In the genomic region with DNA sequence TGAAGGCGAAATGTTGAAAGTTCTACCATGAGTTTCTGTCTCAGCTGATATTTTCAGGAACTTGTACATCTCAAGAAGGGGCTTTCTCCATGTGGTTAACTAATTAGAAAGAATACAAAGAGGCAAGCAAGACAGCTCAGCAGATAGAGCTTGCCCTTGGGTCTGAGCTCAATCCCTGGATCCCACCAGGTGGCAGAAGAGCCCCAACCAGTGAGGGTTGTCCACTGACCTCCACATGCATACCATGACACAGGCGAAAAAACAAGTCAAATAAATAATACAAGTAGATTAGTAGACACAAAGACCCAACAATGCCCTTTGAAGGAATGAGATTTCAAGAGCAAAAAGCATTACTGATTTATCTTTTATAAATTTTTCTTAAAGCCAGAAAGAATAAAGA, we compare ENCODE assay signal across 9 mouse cellular contexts.
DNase-seq lines count a peak whose midpoint lies in the region; ATAC-seq lines count a peak whose summit lies in the region.
"Had no signal": no experiment of that assay in that cellular context is flagged by ENCODE, and none has a peak within 500 bp of the region (broad histone marks: within the 10 kb centered on the region; RNA-seq: fewer than 3 reads in every experiment).

No protein-coding gene starts in this region.

- 84% methylated on average over 2 of the region's 2 CpGs for WGBS in kidney, embryonic 15.5 days
- WGBS in liver, embryonic 13.5 days (ENCODE audit: insufficient replicate concordance): 73% methylated on average over 2 of the region's 2 CpGs
- 81% methylated on average over 2 of the region's 2 CpGs for WGBS in limb, embryonic 10.5 days

- no peaks in the 10 kb centered on the region for H3K27me3 ChIP-seq in kidney, embryonic 15.5 days
- H3K27me3 ChIP-seq in liver, embryonic 13.5 days: no peaks in the 10 kb centered on the region
- H3K27me3 ChIP-seq in limb, embryonic 10.5 days (ENCODE audit: low read depth, poor library complexity, severe bottlenecking): no peaks in the 10 kb centered on the region
- H3K27me3 ChIP-seq: forebrain, embryonic 12.5 days had no signal

- no peak overlapping the region for H3K4me2 ChIP-seq in kidney, embryonic 15.5 days
- no peak overlapping the region for H3K4me2 ChIP-seq in liver, embryonic 13.5 days
- H3K4me2 ChIP-seq: forebrain, embryonic 12.5 days had no signal

- no peak overlapping the region for H3K9ac ChIP-seq in kidney, embryonic 15.5 days
- H3K9ac ChIP-seq in liver, embryonic 13.5 days: no peak overlapping the region
- H3K9ac ChIP-seq: forebrain, embryonic 12.5 days had no signal

- no peak overlapping the region for H3K27ac ChIP-seq in kidney, embryonic 15.5 days
- no peak overlapping the region for H3K27ac ChIP-seq in liver, embryonic 13.5 days
- H3K27ac ChIP-seq in limb, embryonic 10.5 days: no peak overlapping the region
- H3K27ac ChIP-seq: forebrain, embryonic 12.5 days had no signal

- no peaks in the 10 kb centered on the region for H3K4me1 ChIP-seq in kidney, embryonic 15.5 days
- H3K4me1 ChIP-seq in liver, embryonic 13.5 days (replicated peaks): peaks cover 70% of the 10 kb centered on the region
- H3K4me1 ChIP-seq in limb, embryonic 10.5 days: no peaks in the 10 kb centered on the region

- peak; percentile 38 for DNase-seq in adrenal gland, adult 2 months
- no peak for DNase-seq in adrenal gland, adult 18-20 months (ENCODE audit: low spot score in 2 of 2)
- peak; percentile 41 for DNase-seq in kidney, postnatal 14 days
- peak; percentile 9 for DNase-seq in NIH3T3 (ENCODE audit: low read depth)
- DNase-seq in liver, embryonic 13.5 days: no peak
- no peak for DNase-seq in c-Kit-positive CD71-positive TER-119-positive erythroid progenitor cells, embryonic 14.5 days (ENCODE audit: low spot score)
- no peak for DNase-seq in limb, embryonic 10.5 days (ENCODE audit: low spot score)

- no peak for ATAC-seq in kidney, embryonic 15.5 days (replicated peaks; ENCODE audit: low FRiP score)
- ATAC-seq in liver, embryonic 13.5 days (ENCODE audit: low read depth): peak; percentile 49; the same call in 1 of the 2 replicates

- no peaks in the 10 kb centered on the region for H3K36me3 ChIP-seq in kidney, embryonic 15.5 days
- H3K36me3 ChIP-seq in liver, embryonic 13.5 days: no peaks in the 10 kb centered on the region
- no peaks in the 10 kb centered on the region for H3K36me3 ChIP-seq in limb, embryonic 10.5 days
- H3K36me3 ChIP-seq: forebrain, embryonic 12.5 days had no signal

- no peaks in the 10 kb centered on the region for H3K9me3 ChIP-seq in kidney, embryonic 15.5 days (replicated peaks)
- H3K9me3 ChIP-seq in liver, embryonic 13.5 days (replicated peaks): no peaks in the 10 kb centered on the region
- no peaks in the 10 kb centered on the region for H3K9me3 ChIP-seq in limb, embryonic 10.5 days (replicated peaks)
- H3K9me3 ChIP-seq: forebrain, embryonic 12.5 days had no signal

- H3K4me3 ChIP-seq in kidney, embryonic 15.5 days (replicated peaks): no peak overlapping the region
- H3K4me3 ChIP-seq in liver, embryonic 13.5 days (replicated peaks): no peak overlapping the region
- no peak overlapping the region for H3K4me3 ChIP-seq in limb, embryonic 10.5 days
- H3K4me3 ChIP-seq: forebrain, embryonic 12.5 days had no signal

Comparison
In these comparisons a context has a peak if more than half of its experiments do, and no peak if none do; other contexts are left out.
1. DNase-seq: peak in adrenal gland, adult 2 months (single experiment), kidney, postnatal 14 days (single experiment) and NIH3T3 (single experiment); none in adrenal gland, adult 18-20 months (0 of 2), liver, embryonic 13.5 days (single experiment), c-Kit-positive CD71-positive TER-119-positive erythroid progenitor cells, embryonic 14.5 days (single experiment) and limb, embryonic 10.5 days (single experiment).